Mouse (Mus musculus) lung, adult 2 months (tissue): ENCODE measurements around the gene Gm26661. TPM values are rescaled to one million over a fixed set of nuclear protein-coding genes. Genes with fewer than 3 reads are reported as not detected.

Experiments
- DNase-seq: peaks from one replicate; pipeline ENCODE4 v3.0.0; 2022
- H3K4me1 ChIP-seq: fragments of 200-500 bp; 2 replicates; pipeline ENCODE4 v1.6.1; 2011; ENCODE audit warnings: low read length; ENCODE audit not compliant: control insufficient read depth, insufficient read depth
- H3K4me3 ChIP-seq: fragments of 200-500 bp; replicated peaks from 2 replicates; pipeline ENCODE3; 2011; ENCODE audit warnings: low read depth, mild to moderate bottlenecking, control low read depth, low read length; ENCODE audit errors: extremely low read depth
- CTCF ChIP-seq: fragments of 200-500 bp; IDR thresholded peaks from 2 replicates; pipeline ENCODE4 v1.5.1; 2011; ENCODE audit warnings: mild to moderate bottlenecking, low read length, control low read depth; ENCODE audit not compliant: insufficient read depth
- POLR2A ChIP-seq: fragments of 200-500 bp; IDR thresholded peaks from 2 replicates; pipeline ENCODE4 v1.6.1; 2011; ENCODE audit warnings: low read depth, mild to moderate bottlenecking, control low read depth, low read length, borderline replicate concordance; ENCODE audit errors: extremely low read depth
- WGBS: fragments of 180-500 bp; shearing (Covaris S2); methylation state at CpG from one replicate; pipeline ENCODE4 v1.1.7; 2018; 5-methylcytosine and 5-hydroxymethylcytosine counted together
- polyA plus RNA-seq: library from polyadenylated mRNA; depleted of rRNA; stranded (reverse); fragments of >200 nt; gene quantifications from 2 replicates; pipeline ENCODE4 v1.2.3, GENCODE M21; 2012; rRNA removed

Gm26661 gene
- polyA plus RNA-seq, 1 experiment: not detected

GRCm38 (mm10) chr14:7838564-7839089, 47.2 kb downstream of the Gm26661 start:
- 79% methylated on average over 5 of the region's 5 CpGs for WGBS
- TF ChIP-seq POLR2A (no peak), CTCF (no peak)
- Histone ChIP-seq H3K4me1 (peaks cover 2% of the 10 kb centered on the region; the same call in 1 of the 2 replicates), H3K4me3 (no peak overlapping the region)
- DNase-seq: no peak

- Histone ChIP-seq H3K4me1 (peaks cover 2% of the 10 kb centered on the region; the same call in 1 of the 2 replicates), H3K4me3 (no peak overlapping the region)
- WGBS: 71% methylated on average over 8 of the region's 8 CpGs
- TF ChIP-seq POLR2A (no peak), CTCF (no peak)
- no peak for DNase-seq
These were observed 48.6 kb downstream of the Gm26661 start for GRCm38 (mm10) chr14:7839950-7840514.

Other genes with a start within 250 kb of the Gm26661 start
- 0.19 and 0.20 TPM in 2 replicates for gene Gm3558, start 223.0 kb upstream of the Gm26661 start, polyA plus RNA-seq
- gene Gm10338, start 196.0 kb upstream of the Gm26661 start, polyA plus RNA-seq: not detected in 2 replicates
- gene Gm10128, start 147.6 kb upstream of the Gm26661 start, polyA plus RNA-seq: not detected in 2 replicates
- gene Flnb, start 26.4 kb downstream of the Gm26661 start, polyA plus RNA-seq: 22.3 and 26.4 TPM in 2 replicates
- not detected in 2 replicates for gene Gm45521, start 165.7 kb downstream of the Gm26661 start, polyA plus RNA-seq
- 1.5 and 1.9 TPM in 2 replicates for gene Dnase1l3, start 203.0 kb downstream of the Gm26661 start, polyA plus RNA-seq
- gene Abhd6, start 211.3 kb downstream of the Gm26661 start, polyA plus RNA-seq: 7.6 and 13.2 TPM in 2 replicates